Mouse (Mus musculus) heart, embryonic 14.5 days (tissue): Measurements from ENCODE around the gene Cd101. TPM values are rescaled to one million over a fixed set of nuclear protein-coding genes. Genes with fewer than 3 reads are reported as not detected.
A peak's percentile ranks its signal among the peaks of the same experiment; 100 is the strongest.

ENCODE experiments used
- ATAC-seq: fragments of 200-750 bp; cut with Nextera tagmentation; 2 replicates; pipeline ENCODE4 v1.8.0; 2017; ENCODE audit warnings: low read depth, moderate TSS enrichment; ENCODE audit not compliant: insufficient number of reproducible peaks, insufficient read depth, low FRiP score
- H3K27ac ChIP-seq, 2 experiments: fragments of 200-500 bp in 1 of 2; fragments of 300-500 bp in 1 of 2; sonication (generic) in 1 of 2; replicated peaks in 1 of 2; 2 replicates each; pipeline ENCODE4 v1.5.1; 2012 to 2014; ENCODE audit warnings: low read depth in 2 of 2, low read length in 2 of 2, control low read depth in 1 of 2, mild to moderate bottlenecking in 1 of 2, mixed read lengths in 1 of 2; ENCODE audit not compliant: control insufficient read depth in 1 of 2, insufficient read depth in 1 of 2
- H3K27me3 ChIP-seq: fragments of 300-500 bp; sonication (generic); 2 replicates; pipeline ENCODE4 v1.6.1; 2014; ENCODE audit warnings: mild to moderate bottlenecking, low read length, control low read depth; ENCODE audit not compliant: control insufficient read depth, insufficient read depth
- H3K36me3 ChIP-seq: fragments of 300-500 bp; sonication (generic); 2 replicates; pipeline ENCODE4 v1.6.1; 2014; ENCODE audit warnings: mild to moderate bottlenecking, control low read depth, low read length, mixed read lengths; ENCODE audit not compliant: control insufficient read depth, insufficient read depth
- H3K4me1 ChIP-seq, 2 experiments: fragments of 200-500 bp in 1 of 2; fragments of 300-500 bp in 1 of 2; sonication (generic) in 1 of 2; 2 replicates each; pipeline ENCODE4 v1.6.1; 2012 to 2014; ENCODE audit warnings: low read length in 2 of 2, control low read depth in 1 of 2, mixed read lengths in 1 of 2; ENCODE audit not compliant: control insufficient read depth in 2 of 2, insufficient read depth in 2 of 2
- H3K4me2 ChIP-seq: fragments of 300-500 bp; sonication (generic); 2 replicates; pipeline ENCODE4 v1.6.1; 2014; ENCODE audit warnings: mild to moderate bottlenecking, low read length
- H3K4me3 ChIP-seq, 2 experiments: fragments of 200-500 bp in 1 of 2; fragments of 300-500 bp in 1 of 2; sonication (generic) in 1 of 2; 2 replicates each; pipeline ENCODE4 v1.5.1; 2012 to 2014; ENCODE audit warnings: low read length in 2 of 2, mild to moderate bottlenecking in 2 of 2, control low read depth in 1 of 2, low read depth in 1 of 2, moderate library complexity in 1 of 2; ENCODE audit not compliant: control insufficient read depth in 1 of 2, insufficient read depth in 1 of 2
- H3K9ac ChIP-seq: fragments of 300-500 bp; sonication (generic); 2 replicates; pipeline ENCODE4 v1.6.1; 2014; ENCODE audit warnings: mild to moderate bottlenecking, low read length
- H3K9me3 ChIP-seq: fragments of 300-500 bp; sonication (generic); 2 replicates; pipeline ENCODE4 v1.6.1; 2016; ENCODE audit warnings: low read length, control low read depth; ENCODE audit not compliant: control insufficient read depth
- WGBS: fragments of 180-500 bp; shearing (Covaris S2); extraction: QIAGEN DNeasy Blood & Tissue Kit; methylation state at CpG from one replicate; pipeline ENCODE4 v1.1.7; 2014; 5-methylcytosine and 5-hydroxymethylcytosine counted together
- polyA plus RNA-seq: library from polyadenylated mRNA; unstranded; fragments of >200 nt; fragmentation: Nextera tagmentation; extraction: Ambion mirVana; gene quantifications from 2 replicates; pipeline ENCODE4 v1.2.1, GENCODE M21; 2014

Cd101 gene
- polyA plus RNA-seq, 1 experiment from 2014 or later = 0.27 TPM

GRCm38 (mm10) chr3:100961007-100961406 is 68.3 kb downstream of the Cd101 start:
- peak; percentile 43; the same call in 1 of the 2 replicates for ATAC-seq
- peak overlapping the region; percentile 23; the same call in 1 of the 2 replicates for H3K9ac ChIP-seq
- 31% methylated on average over 5 of the region's 5 CpGs for WGBS
- no peak overlapping the region for H3K4me3 ChIP-seq
- H3K27me3 ChIP-seq = no peaks in the 10 kb centered on the region
- H3K9me3 ChIP-seq = no peaks in the 10 kb centered on the region
- H3K27ac ChIP-seq = peak overlapping the region; percentile 80 to 85
- H3K4me2 ChIP-seq = peak overlapping the region; percentile 1; the same call in 1 of the 2 replicates
- peaks cover 9 to 17% of the 10 kb centered on the region in 2 experiments for H3K4me1 ChIP-seq
- H3K36me3 ChIP-seq = peaks cover 82% of the 10 kb centered on the region

- Histone ChIP-seq H3K9ac (no peak overlapping the region), H3K36me3 (peaks cover 99% of the 10 kb centered on the region), H3K27me3 (no peaks in the 10 kb centered on the region), H3K27ac (no peak overlapping the region), H3K4me1 (no peaks in the 10 kb centered on the region), H3K9me3 (no peaks in the 10 kb centered on the region), H3K4me3 (no peak overlapping the region), H3K4me2 (no peak overlapping the region)
- no peak for ATAC-seq
Observed at GRCm38 (mm10) chr3:100954616-100955015, 74.7 kb downstream of the Cd101 start.

- H3K9ac ChIP-seq = no peak overlapping the region
- H3K4me2 ChIP-seq = no peak overlapping the region
- WGBS = 89% methylated on average over 4 of the region's 4 CpGs
- no peak for ATAC-seq
- no peak overlapping the region for H3K4me3 ChIP-seq
- H3K4me1 ChIP-seq = no peaks in the 10 kb centered on the region
- no peak overlapping the region for H3K27ac ChIP-seq
- H3K27me3 ChIP-seq = no peaks in the 10 kb centered on the region
- no peaks in the 10 kb centered on the region for H3K9me3 ChIP-seq
- peaks cover 96% of the 10 kb centered on the region for H3K36me3 ChIP-seq
Observed at GRCm38 (mm10) chr3:100951531-100951930, 77.8 kb downstream of the Cd101 start.

GRCm38 (mm10) chr3:100947286-100947685 is 82.1 kb downstream of the Cd101 start:
- Histone ChIP-seq H3K4me3 (no peak overlapping the region), H3K9me3 (no peaks in the 10 kb centered on the region), H3K27ac (no peak overlapping the region), H3K4me2 (no peak overlapping the region), H3K36me3 (peaks cover 94% of the 10 kb centered on the region), H3K27me3 (no peaks in the 10 kb centered on the region), H3K9ac (no peak overlapping the region), H3K4me1 (no peaks in the 10 kb centered on the region)
- 77% methylated on average over 8 of the region's 8 CpGs for WGBS
- ATAC-seq = no peak

Other genes with a start within 250 kb of the Cd101 start
- 0.41 and 0.54 TPM in 2 replicates for gene Vtcn1, start 204.1 kb downstream of the Cd101 start, polyA plus RNA-seq
- gene Trim45, start 107.4 kb downstream of the Cd101 start, polyA plus RNA-seq = 2.5 and 2.6 TPM in 2 replicates
- 11.8 and 12.2 TPM in 2 replicates for gene Ttf2, start 59.9 kb downstream of the Cd101 start, polyA plus RNA-seq
- gene Ptgfrn, start 80.7 kb upstream of the Cd101 start, polyA plus RNA-seq = 10.0 and 10.2 TPM in 2 replicates